Mouse (Mus musculus) ES-Bruce4 (cell line): ENCODE data around the gene Cpa1. TPM values are rescaled to one million over a fixed set of nuclear protein-coding genes. Genes with fewer than 3 reads are reported as not detected.

Experiments
- H3K27ac ChIP-seq: 2 replicates; pipeline ENCODE4 v1.5.1; 2012; ENCODE audit warnings: low read length, inconsistent platforms; ENCODE audit not compliant: insufficient read depth
- H3K27me3 ChIP-seq: 2 replicates; pipeline ENCODE4 v1.6.1; 2012; ENCODE audit warnings: mild to moderate bottlenecking, low read length, inconsistent platforms; ENCODE audit not compliant: control insufficient read depth, poor library complexity, insufficient read depth, severe bottlenecking
- H3K36me3 ChIP-seq: 2 replicates; pipeline ENCODE4 v1.6.1; 2012; ENCODE audit warnings: inconsistent platforms, mild to moderate bottlenecking, low read length, moderate library complexity; ENCODE audit not compliant: control insufficient read depth, poor library complexity, insufficient read depth, severe bottlenecking
- H3K4me1 ChIP-seq: one replicate; pipeline ENCODE4 v1.8.1; 2011; ENCODE audit warnings: low read length; ENCODE audit not compliant: control insufficient read depth, insufficient read depth
- H3K4me3 ChIP-seq: 2 replicates; pipeline ENCODE4 v1.5.1; 2011; ENCODE audit warnings: low read depth, mild to moderate bottlenecking, low read length
- H3K9ac ChIP-seq: 2 replicates; pipeline ENCODE4 v1.6.1; 2012; ENCODE audit warnings: low read depth, mild to moderate bottlenecking, inconsistent platforms; ENCODE audit not compliant: poor library complexity, severe bottlenecking
- H3K9me3 ChIP-seq: replicated peaks from 2 replicates; pipeline ENCODE4 v1.6.1; 2012; ENCODE audit warnings: mild to moderate bottlenecking, low read length, inconsistent platforms; ENCODE audit not compliant: control insufficient read depth, poor library complexity, insufficient read depth, severe bottlenecking
- CTCF ChIP-seq: IDR thresholded peaks from one replicate; pipeline ENCODE4 v1.8.1; 2011; ENCODE audit warnings: low read depth, low read length
- EP300 ChIP-seq: IDR thresholded peaks from 2 replicates; pipeline ENCODE4 v1.6.1; 2011; ENCODE audit warnings: low read depth, low read length; ENCODE audit not compliant: insufficient read depth
- POLR2A ChIP-seq: IDR thresholded peaks from one replicate; pipeline ENCODE4 v1.8.1; 2011; ENCODE audit warnings: low read length; ENCODE audit not compliant: insufficient read depth
- polyA plus RNA-seq: library from polyadenylated mRNA; stranded (reverse); fragments of >200 nt; gene quantifications from 2 replicates; pipeline ENCODE4 v1.2.4, GENCODE M21; 2011; ENCODE audit warnings: low read depth; ENCODE audit not compliant: missing spikeins, insufficient read depth, insufficient read length

Gene Cpa1
- polyA plus RNA-seq, 1 experiment = not detected

DNA sequence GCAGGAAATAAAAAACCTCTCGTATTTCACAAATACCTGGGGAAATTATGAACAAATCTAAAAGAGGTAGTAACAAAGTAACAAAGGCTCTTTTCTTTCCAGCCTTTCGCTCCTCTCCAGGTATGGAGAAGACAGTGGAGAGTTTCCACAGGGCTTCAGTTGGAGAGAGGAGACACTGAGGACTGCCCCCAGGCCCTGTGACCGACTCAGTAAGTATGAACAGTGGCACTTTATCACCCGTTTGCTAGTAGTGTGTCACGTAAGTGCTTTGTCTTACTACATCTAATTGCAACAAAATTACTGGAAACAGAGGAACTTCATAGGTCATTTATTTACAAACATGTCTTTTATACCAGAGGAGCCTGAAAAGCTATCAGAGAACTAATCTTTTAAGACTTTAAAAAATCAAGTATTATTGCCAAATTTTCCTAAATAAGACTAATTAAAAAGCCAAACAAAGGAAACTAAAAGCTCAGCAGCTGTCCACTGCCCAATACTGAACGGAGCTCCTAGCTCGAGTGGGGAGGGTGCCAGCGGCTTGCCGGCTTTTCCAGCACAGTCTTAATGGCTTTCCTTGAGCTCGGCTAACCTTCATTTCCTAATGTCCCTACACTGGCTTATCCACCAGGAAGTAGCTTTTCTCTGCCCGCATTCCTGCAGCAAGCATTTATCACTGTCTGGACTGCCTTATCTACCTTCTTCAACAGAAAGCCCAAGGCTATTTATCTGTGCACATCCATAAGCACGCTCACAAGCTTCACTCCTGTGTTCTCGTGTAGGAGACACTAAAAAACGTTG, 34.9 kb downstream of the Cpa1 start:
- H3K27ac ChIP-seq = no peak overlapping the region
- no peak overlapping the region for H3K9ac ChIP-seq
- no peak for TF ChIP-seq CTCF
- TF ChIP-seq POLR2A = no peak
- no peak for TF ChIP-seq EP300
- no peak overlapping the region for H3K4me3 ChIP-seq
- no peaks in the 10 kb centered on the region for H3K36me3 ChIP-seq
- no peaks in the 10 kb centered on the region for H3K9me3 ChIP-seq
- no peaks in the 10 kb centered on the region for H3K4me1 ChIP-seq
- no peaks in the 10 kb centered on the region for H3K27me3 ChIP-seq

DNA sequence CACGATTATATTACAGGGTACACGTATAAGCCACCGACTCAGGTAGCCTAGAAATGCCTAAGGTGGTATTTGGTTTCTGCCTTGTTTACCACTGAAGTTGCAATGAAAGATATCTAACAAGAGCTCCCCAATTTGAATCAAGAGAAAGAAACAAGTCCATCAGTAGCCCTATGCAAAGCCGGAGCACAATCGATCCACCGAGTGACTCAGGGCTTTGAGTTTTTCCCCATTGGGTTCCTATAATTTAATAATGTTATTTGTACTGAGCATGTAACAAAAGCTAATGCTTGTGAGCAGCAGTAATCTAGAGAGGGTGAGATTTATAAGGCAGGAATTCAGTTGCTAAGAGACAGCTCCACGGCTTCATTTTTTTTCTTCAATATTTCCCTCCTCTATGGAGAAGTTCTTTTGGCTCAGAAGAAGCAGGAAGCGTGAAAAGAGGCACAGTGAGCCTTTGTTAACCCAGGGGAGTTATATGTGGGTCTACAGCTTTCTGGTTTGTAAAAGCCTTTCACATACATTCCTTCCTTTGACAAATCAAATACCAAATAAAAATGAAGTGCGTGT, 35.8 kb downstream of the Cpa1 start:
- no peaks in the 10 kb centered on the region for H3K4me1 ChIP-seq
- no peak overlapping the region for H3K27ac ChIP-seq

DNA sequence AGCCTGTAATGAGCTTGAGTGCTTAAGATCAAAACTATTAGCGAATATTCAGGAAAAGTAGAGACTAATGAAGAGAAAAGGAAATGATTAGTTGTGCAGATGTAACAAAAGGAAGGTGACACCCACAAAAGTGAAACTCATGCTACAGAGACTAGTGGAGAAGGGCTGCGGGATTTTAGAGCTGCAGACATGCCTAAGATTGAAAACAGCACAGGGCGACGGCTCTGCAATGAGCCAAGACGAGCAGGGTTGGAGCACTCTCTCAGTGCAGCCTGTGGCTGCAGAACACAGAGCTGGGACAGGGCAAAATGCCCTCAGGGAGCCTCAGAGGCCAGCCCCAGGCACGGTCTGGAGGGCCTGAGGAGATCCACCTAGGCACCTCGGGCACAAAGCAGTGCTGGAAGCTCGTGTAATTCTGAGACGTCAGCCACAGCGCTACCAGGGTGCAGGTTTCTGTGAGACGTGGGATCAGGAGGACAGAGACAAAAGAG, 36.3 kb downstream of the Cpa1 start:
- no peaks in the 10 kb centered on the region for H3K4me1 ChIP-seq
- TF ChIP-seq POLR2A (no peak), EP300 (no peak), CTCF (no peak)
- no peak overlapping the region for H3K27ac ChIP-seq
- H3K9me3 ChIP-seq = no peaks in the 10 kb centered on the region
- H3K36me3 ChIP-seq = no peaks in the 10 kb centered on the region
- H3K4me3 ChIP-seq = no peak overlapping the region
- no peaks in the 10 kb centered on the region for H3K27me3 ChIP-seq
- H3K9ac ChIP-seq = no peak overlapping the region

More for the DNA sequence above, 35.8 kb downstream of the Cpa1 start:
- Histone ChIP-seq H3K9ac (no peak overlapping the region), H3K4me3 (no peak overlapping the region), H3K27me3 (no peaks in the 10 kb centered on the region), H3K9me3 (no peaks in the 10 kb centered on the region), H3K36me3 (no peaks in the 10 kb centered on the region)
- no peak for TF ChIP-seq EP300
- no peak for TF ChIP-seq POLR2A
- no peak for TF ChIP-seq CTCF

DNA sequence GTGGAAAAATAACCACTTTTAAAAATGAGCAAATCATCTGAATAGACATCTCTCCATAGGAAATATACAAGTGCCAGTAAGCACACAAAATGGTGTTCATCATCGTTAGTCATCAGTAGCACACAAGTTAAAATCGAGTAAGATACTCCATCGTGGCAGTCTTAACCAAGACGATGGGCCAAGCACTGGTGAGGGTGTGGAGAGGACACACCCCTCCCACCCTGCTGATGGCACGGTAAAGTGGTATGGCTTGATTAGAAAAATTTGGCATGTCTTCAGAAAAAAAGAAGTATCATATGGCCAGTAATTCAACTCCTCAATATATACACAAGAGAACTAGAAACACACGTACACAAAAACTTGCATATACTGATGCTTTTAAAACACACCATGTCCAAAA, 37.5 kb downstream of the Cpa1 start:
- H3K4me3 ChIP-seq = no peak overlapping the region
- no peaks in the 10 kb centered on the region for H3K36me3 ChIP-seq
- no peak overlapping the region for H3K9ac ChIP-seq
- H3K27me3 ChIP-seq = no peaks in the 10 kb centered on the region
- TF ChIP-seq CTCF (no peak), EP300 (no peak), POLR2A (no peak)
- no peaks in the 10 kb centered on the region for H3K4me1 ChIP-seq
- no peaks in the 10 kb centered on the region for H3K9me3 ChIP-seq
- no peak overlapping the region for H3K27ac ChIP-seq

DNA sequence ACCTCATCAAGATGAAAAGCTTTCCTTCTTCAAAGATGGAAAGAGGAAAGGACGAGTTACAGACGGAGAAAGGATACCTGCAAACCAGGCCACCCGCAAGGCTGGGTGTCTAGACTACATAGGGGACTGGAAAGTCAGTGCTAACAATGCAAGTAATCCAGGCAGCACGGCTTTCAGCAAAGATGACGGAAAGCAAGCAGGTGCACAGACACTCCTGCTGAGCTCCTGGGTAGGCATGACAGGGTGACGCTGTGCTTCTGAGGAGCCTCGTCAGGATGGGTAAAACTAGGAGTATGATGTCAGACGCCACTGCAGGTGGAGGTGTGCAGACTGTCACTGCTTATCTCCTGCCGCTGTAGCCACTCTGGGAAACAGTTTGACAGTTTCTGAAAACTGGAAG, 38.6 kb downstream of the Cpa1 start:
- no peaks in the 10 kb centered on the region for H3K36me3 ChIP-seq
- no peaks in the 10 kb centered on the region for H3K9me3 ChIP-seq
- no peaks in the 10 kb centered on the region for H3K27me3 ChIP-seq
- no peak overlapping the region for H3K9ac ChIP-seq
- H3K4me3 ChIP-seq = no peak overlapping the region
- TF ChIP-seq CTCF = no peak
- no peak for TF ChIP-seq POLR2A
- no peak for TF ChIP-seq EP300
- peaks cover 3% of the 10 kb centered on the region for H3K4me1 ChIP-seq
- no peak overlapping the region for H3K27ac ChIP-seq

DNA sequence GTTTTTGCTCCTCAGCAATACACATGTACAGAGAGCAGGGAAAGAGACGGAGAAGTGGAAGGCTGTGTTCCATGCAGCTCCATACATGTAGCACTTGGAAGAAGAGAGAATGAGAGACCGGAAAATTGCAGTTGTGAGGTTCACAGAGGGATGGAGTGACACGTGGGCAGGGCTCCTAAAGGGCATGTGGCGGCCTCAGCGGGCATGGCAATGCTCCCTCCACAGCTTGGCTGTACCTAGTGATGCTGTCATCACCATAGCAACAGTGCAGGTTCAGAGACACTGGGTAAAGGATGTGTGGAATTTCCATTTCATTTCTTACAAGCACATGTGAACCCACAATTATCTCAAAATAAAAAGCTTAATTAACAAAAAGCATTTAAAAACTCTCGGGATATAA, 39.5 kb downstream of the Cpa1 start:
- Histone ChIP-seq H3K4me3 (no peak overlapping the region), H3K4me1 (peaks cover 4% of the 10 kb centered on the region), H3K36me3 (no peaks in the 10 kb centered on the region), H3K9me3 (no peaks in the 10 kb centered on the region), H3K27ac (no peak overlapping the region), H3K27me3 (no peaks in the 10 kb centered on the region), H3K9ac (no peak overlapping the region)
- TF ChIP-seq EP300 (no peak), POLR2A (no peak), CTCF (no peak)
